Mouse (Mus musculus): ENCODE measurements around the gene Kng1. TPM values are rescaled to one million over a fixed set of nuclear protein-coding genes. Genes with fewer than 3 reads are reported as not detected.

Kng1 gene
- polyA plus RNA-seq, 1 experiment from 2014 or later = 42.4 TPM

GRCm38 (mm10) chr16:23107946-23108759 lies 50.5 kb downstream of the Kng1 start:
- peak overlapping the region; percentile 100 for H3K9ac ChIP-seq
- peak overlapping the region; percentile 91 for H3K4me3 ChIP-seq (replicated peaks)
- H3K4me2 ChIP-seq = peak overlapping the region; percentile 76
- H3K27ac ChIP-seq = peak overlapping the region; percentile 99
- H3K36me3 ChIP-seq = peaks cover 27% of the 10 kb centered on the region; the same call in 1 of the 2 replicates
- under 1% methylated on average over 52 of the region's 52 CpGs for WGBS
- ATAC-seq (ENCODE audit: insufficient read depth, low FRiP score, low read depth) = peak; percentile 77
- no peaks in the 10 kb centered on the region for H3K27me3 ChIP-seq (replicated peaks)
- no peaks in the 10 kb centered on the region for H3K9me3 ChIP-seq
- H3K4me1 ChIP-seq = peaks cover 5% of the 10 kb centered on the region; the same call in 1 of the 2 replicates

GRCm38 (mm10) chr16:23108943-23109342 lies 51.3 kb downstream of the Kng1 start:
- H3K27ac ChIP-seq = peak overlapping the region; percentile 99; the same call in 1 of the 2 replicates
- WGBS = 1% methylated on average over 5 of the region's 5 CpGs

GRCm38 (mm10) chr16:23109350-23110280 lies 52.0 kb downstream of the Kng1 start:
- 43% methylated on average over 5 of the region's 5 CpGs for WGBS
- peak overlapping the region; percentile 44; the same call in 1 of the 2 replicates for H3K27ac ChIP-seq
- peaks cover 34% of the 10 kb centered on the region for H3K36me3 ChIP-seq
- H3K27me3 ChIP-seq (replicated peaks) = no peaks in the 10 kb centered on the region
- H3K4me3 ChIP-seq (replicated peaks) = peak overlapping the region; percentile 91
- no peaks in the 10 kb centered on the region for H3K9me3 ChIP-seq
- H3K4me1 ChIP-seq = peaks cover 5% of the 10 kb centered on the region; the same call in 1 of the 2 replicates
- H3K4me2 ChIP-seq = peak overlapping the region; percentile 76
- ATAC-seq (ENCODE audit: insufficient read depth, low FRiP score, low read depth) = no peak
- peak overlapping the region; percentile 100; the same call in 1 of the 2 replicates for H3K9ac ChIP-seq

More at GRCm38 (mm10) chr16:23108943-23109342, 51.3 kb downstream of the Kng1 start:
- Histone ChIP-seq H3K36me3 (peaks cover 27% of the 10 kb centered on the region; the same call in 1 of the 2 replicates), H3K4me3 (replicated peaks) (peak overlapping the region; percentile 91), H3K4me2 (peak overlapping the region; percentile 76), H3K4me1 (peaks cover 5% of the 10 kb centered on the region; the same call in 1 of the 2 replicates), H3K9ac (peak overlapping the region; percentile 100), H3K27me3 (replicated peaks) (no peaks in the 10 kb centered on the region), H3K9me3 (no peaks in the 10 kb centered on the region)
- no peak for ATAC-seq (ENCODE audit: insufficient read depth, low FRiP score, low read depth)

- WGBS = 71% methylated on average over 12 of the region's 12 CpGs
- Histone ChIP-seq H3K36me3 (peaks cover 36% of the 10 kb centered on the region), H3K27ac (no peak overlapping the region), H3K9ac (no peak overlapping the region), H3K4me2 (no peak overlapping the region), H3K9me3 (no peaks in the 10 kb centered on the region), H3K4me1 (peaks cover 5% of the 10 kb centered on the region; the same call in 1 of the 2 replicates), H3K27me3 (replicated peaks) (no peaks in the 10 kb centered on the region), H3K4me3 (replicated peaks) (no peak overlapping the region)
- ATAC-seq (ENCODE audit: insufficient read depth, low FRiP score, low read depth) = no peak
Observed at GRCm38 (mm10) chr16:23112348-23112747, 54.7 kb downstream of the Kng1 start.

GRCm38 (mm10) chr16:23112861-23113435 lies 55.3 kb downstream of the Kng1 start:
- Histone ChIP-seq H3K27me3 (replicated peaks) (no peaks in the 10 kb centered on the region), H3K4me2 (no peak overlapping the region), H3K27ac (no peak overlapping the region), H3K36me3 (peaks cover 36% of the 10 kb centered on the region), H3K9me3 (no peaks in the 10 kb centered on the region), H3K4me3 (replicated peaks) (no peak overlapping the region), H3K9ac (no peak overlapping the region), H3K4me1 (peaks cover 5% of the 10 kb centered on the region; the same call in 1 of the 2 replicates)
- no peak for ATAC-seq (ENCODE audit: insufficient read depth, low FRiP score, low read depth)
- WGBS = 51% methylated on average over 9 of the region's 9 CpGs

GRCm38 (mm10) chr16:23113903-23114302 lies 56.2 kb downstream of the Kng1 start:
- peaks cover 36% of the 10 kb centered on the region for H3K36me3 ChIP-seq
- no peaks in the 10 kb centered on the region for H3K27me3 ChIP-seq (replicated peaks)
- H3K4me2 ChIP-seq = no peak overlapping the region
- no peak overlapping the region for H3K27ac ChIP-seq
- peak; percentile 21; the same call in 1 of the 2 replicates for ATAC-seq (ENCODE audit: insufficient read depth, low FRiP score, low read depth)
- H3K9ac ChIP-seq = no peak overlapping the region
- H3K4me3 ChIP-seq (replicated peaks) = no peak overlapping the region
- H3K9me3 ChIP-seq = no peaks in the 10 kb centered on the region
- peaks cover 5% of the 10 kb centered on the region; the same call in 1 of the 2 replicates for H3K4me1 ChIP-seq

GRCm38 (mm10) chr16:23114339-23115171 lies 56.9 kb downstream of the Kng1 start:
- Histone ChIP-seq H3K4me2 (no peak overlapping the region), H3K4me3 (replicated peaks) (no peak overlapping the region), H3K27me3 (replicated peaks) (no peaks in the 10 kb centered on the region), H3K27ac (no peak overlapping the region), H3K36me3 (peaks cover 32% of the 10 kb centered on the region), H3K9ac (no peak overlapping the region), H3K9me3 (no peaks in the 10 kb centered on the region), H3K4me1 (peaks cover 5% of the 10 kb centered on the region; the same call in 1 of the 2 replicates)
- ATAC-seq (ENCODE audit: insufficient read depth, low FRiP score, low read depth) = 0 out of 2 replicates have a peak, but pooled peaks have one; percentile 28
- 60% methylated on average over 5 of the region's 5 CpGs for WGBS

- H3K9me3 ChIP-seq = no peaks in the 10 kb centered on the region
- no peak overlapping the region for H3K4me3 ChIP-seq (replicated peaks)
- WGBS = 73% methylated on average over 3 of the region's 3 CpGs
- H3K4me1 ChIP-seq = peaks cover 5% of the 10 kb centered on the region; the same call in 1 of the 2 replicates
- H3K9ac ChIP-seq = no peak overlapping the region
- ATAC-seq (ENCODE audit: insufficient read depth, low FRiP score, low read depth) = no peak
- H3K36me3 ChIP-seq = peaks cover 35% of the 10 kb centered on the region
- H3K4me2 ChIP-seq = no peak overlapping the region
- H3K27me3 ChIP-seq (replicated peaks) = no peaks in the 10 kb centered on the region
- H3K27ac ChIP-seq = no peak overlapping the region
Observed at GRCm38 (mm10) chr16:23115486-23115885, 57.8 kb downstream of the Kng1 start.

- ATAC-seq (ENCODE audit: insufficient read depth, low FRiP score, low read depth) = no peak
- Histone ChIP-seq H3K27ac (no peak overlapping the region), H3K4me3 (replicated peaks) (no peak overlapping the region), H3K4me2 (no peak overlapping the region), H3K4me1 (no peaks in the 10 kb centered on the region), H3K9ac (no peak overlapping the region), H3K27me3 (replicated peaks) (no peaks in the 10 kb centered on the region), H3K36me3 (peaks cover 28% of the 10 kb centered on the region), H3K9me3 (no peaks in the 10 kb centered on the region)
- 44% methylated on average over 4 of the region's 4 CpGs for WGBS
Observed at GRCm38 (mm10) chr16:23117173-23117572, 59.5 kb downstream of the Kng1 start.

- no peak overlapping the region for H3K9ac ChIP-seq
- peaks cover 15% of the 10 kb centered on the region for H3K36me3 ChIP-seq
- no peak overlapping the region for H3K4me3 ChIP-seq (replicated peaks)
- no peak overlapping the region for H3K4me2 ChIP-seq
- H3K27me3 ChIP-seq (replicated peaks) = no peaks in the 10 kb centered on the region
- WGBS = 96% methylated on average over 3 of the region's 3 CpGs
- peaks cover 6% of the 10 kb centered on the region; the same call in 1 of the 2 replicates for H3K4me1 ChIP-seq
- no peak overlapping the region for H3K27ac ChIP-seq
- H3K9me3 ChIP-seq = no peaks in the 10 kb centered on the region
- no peak for ATAC-seq (ENCODE audit: insufficient read depth, low FRiP score, low read depth)
Observed at GRCm38 (mm10) chr16:23122446-23122845, 64.8 kb downstream of the Kng1 start.
